Mouse (Mus musculus) cortical plate, adult 2 months (tissue): ENCODE results near the gene Vps50. TPM values are rescaled to one million over a fixed set of nuclear protein-coding genes. Genes with fewer than 3 reads are reported as not detected.
"Not testable (repeated sequence)": the region's sequence is repeated elsewhere in the genome, so short reads cannot be mapped to it uniquely, and the experiment has no call there.

Experiments used
- H3K27ac ChIP-seq: fragments of 200-500 bp; 2 replicates; pipeline ENCODE4 v1.5.1; 2012; ENCODE audit warnings: low read length, control low read depth, inconsistent platforms; ENCODE audit not compliant: insufficient read depth
- H3K4me1 ChIP-seq: fragments of 200-500 bp; 2 replicates; pipeline ENCODE4 v1.6.1; 2011; ENCODE audit warnings: low read length; ENCODE audit not compliant: control insufficient read depth, insufficient read depth
- H3K4me3 ChIP-seq: fragments of 200-500 bp; 2 replicates; pipeline ENCODE4 v1.5.1; 2011; ENCODE audit warnings: mild to moderate bottlenecking, low read length, control low read depth; ENCODE audit not compliant: insufficient read depth
- CTCF ChIP-seq: fragments of 200-500 bp; IDR thresholded peaks from 2 replicates; pipeline ENCODE4 v1.5.1; 2011; ENCODE audit warnings: mild to moderate bottlenecking, control low read depth, low read length; ENCODE audit not compliant: insufficient read depth; ENCODE audit errors: extremely low read depth
- POLR2A ChIP-seq: fragments of 200-500 bp; IDR thresholded peaks from 2 replicates; pipeline ENCODE4 v1.6.1; 2011; ENCODE audit warnings: mild to moderate bottlenecking, low read length, control low read depth; ENCODE audit not compliant: insufficient read depth; ENCODE audit errors: extremely low read depth
- polyA plus RNA-seq: library from polyadenylated mRNA; depleted of rRNA; stranded (reverse); fragments of >200 nt; gene quantifications from 2 replicates; pipeline ENCODE4 v1.2.3, GENCODE M21; 2012

Vps50 gene
- polyA plus RNA-seq, 1 experiment: 33.9 TPM

GRCm38 (mm10) chr6:3562301-3562700, 64.1 kb downstream of the Vps50 start:
- no peaks in the 10 kb centered on the region for H3K4me1 ChIP-seq
- no peak overlapping the region for H3K4me3 ChIP-seq
- no peak for TF ChIP-seq POLR2A
- no peak for TF ChIP-seq CTCF
- no peak overlapping the region for H3K27ac ChIP-seq

GRCm38 (mm10) chr6:3564118-3564517, 65.9 kb downstream of the Vps50 start:
- not testable (repeated sequence) for H3K27ac ChIP-seq, H3K4me1 ChIP-seq, H3K4me3 ChIP-seq

GRCm38 (mm10) chr6:3565005-3565404, 66.8 kb downstream of the Vps50 start:
- Histone ChIP-seq H3K4me3 (no peak overlapping the region), H3K27ac (no peak overlapping the region), H3K4me1 (no peaks in the 10 kb centered on the region)
- TF ChIP-seq CTCF (no peak), POLR2A (no peak)

DNA sequence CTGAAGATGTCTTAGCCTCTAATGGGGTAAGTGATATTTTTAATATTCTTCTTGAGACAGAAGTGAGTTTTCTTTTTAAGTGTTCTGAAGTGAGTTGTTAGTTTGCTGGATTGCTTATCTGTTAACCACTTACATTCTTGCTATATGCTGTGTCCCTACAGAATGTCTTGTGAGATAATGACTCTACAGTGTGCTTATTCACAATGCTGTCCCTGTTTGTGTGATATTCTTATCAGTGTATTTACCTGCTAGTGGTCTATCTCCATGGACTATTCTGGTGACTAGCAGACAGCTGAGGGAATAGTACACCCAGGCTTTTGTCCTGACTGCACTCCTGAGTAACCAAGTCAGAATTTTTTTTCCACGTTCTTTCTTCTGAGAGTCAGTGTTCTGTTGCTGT, 67.5 kb downstream of the Vps50 start:
- H3K4me3 ChIP-seq: no peak overlapping the region
- H3K27ac ChIP-seq: no peak overlapping the region
- H3K4me1 ChIP-seq: no peaks in the 10 kb centered on the region
- TF ChIP-seq POLR2A: no peak
- no peak for TF ChIP-seq CTCF

DNA sequence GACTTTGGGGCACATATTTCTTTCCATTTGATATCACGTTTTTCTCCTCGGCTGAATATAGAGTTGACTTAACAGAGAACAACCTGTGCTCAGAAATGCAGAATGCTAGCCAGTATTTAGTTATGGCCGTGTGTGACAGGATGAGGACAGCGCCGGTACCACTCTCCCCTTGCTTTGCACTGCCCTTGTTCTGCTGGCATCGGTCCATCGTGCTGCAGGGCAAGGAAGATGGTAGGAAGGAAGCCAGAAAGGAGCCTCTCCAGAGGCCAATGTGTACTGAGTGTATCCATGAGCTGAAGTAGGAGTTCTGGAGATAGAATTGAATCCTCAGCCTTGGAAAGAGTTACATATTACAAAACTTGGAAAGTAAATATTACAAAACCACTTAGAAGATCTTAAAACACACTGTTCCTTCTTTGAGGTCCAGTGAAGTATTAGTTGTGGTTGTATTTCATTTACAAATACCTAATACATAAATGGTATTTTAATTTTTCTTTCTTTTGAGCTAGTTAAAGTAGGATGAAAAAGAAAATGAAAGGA, 69.0 kb downstream of the Vps50 start:
- Histone ChIP-seq H3K4me3 (no peak overlapping the region), H3K27ac (no peak overlapping the region), H3K4me1 (no peaks in the 10 kb centered on the region)
- TF ChIP-seq POLR2A (no peak), CTCF (no peak)

DNA sequence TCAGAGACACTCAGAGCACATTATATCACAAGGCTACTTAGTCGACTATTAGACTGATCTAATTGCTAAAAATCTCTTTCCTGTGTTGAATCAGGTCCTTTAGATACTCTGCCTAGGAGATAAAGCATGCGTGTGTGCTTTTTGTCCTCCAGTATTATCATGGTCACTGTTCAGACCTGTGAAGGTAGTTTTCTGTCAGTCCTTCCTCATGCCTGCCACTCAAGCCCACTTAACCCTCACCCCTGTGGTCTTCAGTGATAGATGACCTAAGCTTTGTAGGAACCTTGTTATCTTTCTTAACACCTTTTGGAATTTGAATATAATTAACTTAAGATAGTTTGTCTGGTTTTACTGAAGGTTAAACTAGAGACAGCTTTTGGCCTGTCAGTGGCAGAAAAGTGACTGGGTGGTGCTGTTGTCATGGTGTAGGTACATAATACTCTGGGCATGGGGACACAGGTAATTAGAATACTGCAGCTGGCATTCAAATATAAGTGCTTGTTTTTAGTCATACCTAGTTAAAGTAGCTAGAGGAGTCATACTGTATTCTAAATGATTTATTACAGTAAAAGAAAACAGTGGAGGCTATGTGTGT, 74.1 kb downstream of the Vps50 start:
- Histone ChIP-seq H3K4me1 (no peaks in the 10 kb centered on the region), H3K4me3 (no peak overlapping the region)
- TF ChIP-seq CTCF (no peak), POLR2A (no peak)

DNA sequence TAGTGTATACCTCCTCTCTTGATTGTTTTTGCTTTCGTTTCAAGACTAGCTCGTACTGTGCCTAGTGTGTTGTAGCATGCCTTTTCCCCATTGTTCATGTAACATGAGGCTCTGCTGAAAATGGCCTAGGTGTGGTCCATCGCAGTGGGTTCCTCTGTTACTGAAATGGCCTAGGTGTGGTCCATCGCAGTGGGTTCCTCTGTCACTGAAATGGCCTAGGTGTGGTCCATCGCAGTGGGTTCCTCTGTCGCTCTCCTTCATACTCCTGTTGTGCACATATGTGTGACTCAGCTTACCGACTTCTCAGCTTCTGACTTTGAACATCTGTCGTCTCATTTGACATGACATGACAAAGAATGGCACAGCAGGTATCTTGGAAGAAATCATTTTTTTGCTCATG, 75.6 kb downstream of the Vps50 start:
- H3K4me1 ChIP-seq: no peaks in the 10 kb centered on the region
- H3K4me3 ChIP-seq: no peak overlapping the region
- H3K27ac ChIP-seq: no peak overlapping the region
- TF ChIP-seq POLR2A (no peak), CTCF (no peak)

More for the DNA sequence above, 74.1 kb downstream of the Vps50 start:
- no peak overlapping the region for H3K27ac ChIP-seq

DNA sequence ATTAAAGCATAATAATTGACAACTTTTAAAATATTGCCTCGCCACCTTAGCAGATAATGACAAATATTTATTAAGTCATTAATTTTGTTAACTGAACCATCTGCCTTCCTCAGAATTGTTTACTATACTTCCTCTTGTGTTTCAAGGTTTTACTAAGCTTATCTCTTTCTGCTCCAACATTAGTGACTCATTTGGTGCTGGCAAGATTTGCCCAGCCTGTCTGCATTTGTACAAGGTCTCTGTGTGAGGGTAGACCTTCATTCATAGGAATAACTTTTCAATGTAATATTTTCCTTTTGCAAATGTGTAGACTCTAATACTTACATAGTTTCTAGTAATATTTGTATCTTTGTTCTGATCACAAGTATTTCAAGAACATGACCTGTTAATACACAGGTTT, 87.2 kb downstream of the Vps50 start:
- H3K4me1 ChIP-seq: no peaks in the 10 kb centered on the region
- TF ChIP-seq POLR2A (no peak), CTCF (no peak)
- no peak overlapping the region for H3K27ac ChIP-seq
- no peak overlapping the region for H3K4me3 ChIP-seq

DNA sequence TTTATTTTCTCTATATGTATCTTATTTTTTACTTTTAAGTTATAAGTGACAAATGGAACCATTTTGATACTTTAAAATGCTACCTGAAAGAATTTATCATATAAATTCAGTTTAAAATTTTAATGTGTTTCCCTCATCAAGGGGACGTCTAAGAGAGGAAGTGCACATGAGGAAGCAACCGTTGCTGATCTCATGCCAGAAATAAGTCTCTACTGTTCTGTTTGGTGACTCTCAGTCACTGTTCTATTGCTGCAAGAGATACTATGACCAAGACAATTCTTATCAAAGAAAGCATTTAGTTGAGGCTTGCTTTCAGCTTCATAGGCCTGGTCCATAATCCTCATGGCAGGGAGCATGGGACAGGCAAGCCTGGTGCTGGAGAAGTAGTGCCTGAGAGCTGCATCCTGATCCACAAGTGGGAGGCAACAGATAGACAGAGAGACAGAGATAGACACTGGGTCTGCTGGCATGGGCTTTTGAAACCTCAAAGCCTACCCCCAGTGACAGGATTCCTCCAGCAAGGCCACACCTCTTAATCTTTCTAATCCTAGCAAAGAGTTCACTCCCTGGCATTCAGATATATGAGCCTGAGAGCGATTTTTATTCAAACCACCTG, 92.2 kb downstream of the Vps50 start:
- Histone ChIP-seq H3K4me3 (no peak overlapping the region), H3K4me1 (no peaks in the 10 kb centered on the region), H3K27ac (no peak overlapping the region)
- no peak for TF ChIP-seq POLR2A
- no peak for TF ChIP-seq CTCF

DNA sequence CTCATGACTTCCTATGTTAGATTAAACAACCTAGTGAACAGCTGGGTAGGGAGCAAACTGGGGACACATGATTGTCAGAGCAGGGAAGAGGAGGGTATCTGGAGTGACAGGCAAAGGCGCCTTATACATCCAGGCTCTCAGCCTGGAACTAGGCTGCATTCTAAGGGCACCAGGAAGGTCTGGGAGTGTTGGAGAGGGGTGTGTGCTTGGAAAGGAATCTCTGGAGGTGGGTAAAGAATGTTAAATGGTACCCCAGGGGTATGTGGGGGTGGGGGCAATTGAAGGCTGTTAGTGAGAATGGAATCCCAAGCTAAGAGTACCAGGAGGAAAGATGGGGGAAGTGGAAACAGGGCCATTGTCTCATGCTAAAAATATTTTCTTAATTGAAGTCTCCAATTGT, 96.1 kb downstream of the Vps50 start:
- TF ChIP-seq POLR2A: no peak
- no peak for TF ChIP-seq CTCF
- no peak overlapping the region for H3K4me3 ChIP-seq
- H3K27ac ChIP-seq: no peak overlapping the region

GRCm38 (mm10) chr6:3612827-3613226, 114.6 kb downstream of the Vps50 start:
- TF ChIP-seq POLR2A (no peak), CTCF (no peak)
- H3K4me3 ChIP-seq: no peak overlapping the region
- H3K27ac ChIP-seq: no peak overlapping the region
- H3K4me1 ChIP-seq: no peaks in the 10 kb centered on the region

More for the DNA sequence above, 96.1 kb downstream of the Vps50 start:
- no peaks in the 10 kb centered on the region for H3K4me1 ChIP-seq
